Mouse (Mus musculus) hindbrain, embryonic 13.5 days (tissue): ENCODE results near the gene Maats1. TPM values are rescaled to one million over a fixed set of nuclear protein-coding genes. Genes with fewer than 3 reads are reported as not detected.

Experiments used
- ATAC-seq: fragments of 200-750 bp; cut with Nextera tagmentation; 2 replicates; pipeline ENCODE4 v1.8.0; 2017; ENCODE audit warnings: moderate TSS enrichment; ENCODE audit not compliant: low FRiP score
- H3K27ac ChIP-seq: fragments of 300-500 bp; sonication (generic); 2 replicates; pipeline ENCODE4 v1.5.1; 2015; ENCODE audit warnings: inconsistent platforms, mild to moderate bottlenecking, moderate library complexity
- H3K27me3 ChIP-seq: fragments of 300-500 bp; sonication (generic); 2 replicates; pipeline ENCODE4 v1.6.1; 2015; ENCODE audit warnings: mild to moderate bottlenecking, inconsistent platforms
- H3K36me3 ChIP-seq: fragments of 300-500 bp; sonication (generic); 2 replicates; pipeline ENCODE4 v1.6.1; 2015; ENCODE audit warnings: mild to moderate bottlenecking, inconsistent platforms
- H3K4me1 ChIP-seq: fragments of 300-500 bp; sonication (generic); replicated peaks from 2 replicates; pipeline ENCODE4 v1.6.1; 2015; ENCODE audit warnings: inconsistent platforms
- H3K4me2 ChIP-seq: fragments of 300-500 bp; sonication (generic); 2 replicates; pipeline ENCODE4 v1.6.1; 2015; ENCODE audit warnings: inconsistent platforms, mild to moderate bottlenecking, moderate library complexity
- H3K4me3 ChIP-seq: fragments of 300-500 bp; sonication (generic); 2 replicates; pipeline ENCODE4 v1.5.1; 2015; ENCODE audit warnings: mild to moderate bottlenecking, inconsistent platforms
- H3K9ac ChIP-seq: fragments of 300-500 bp; sonication (generic); 2 replicates; pipeline ENCODE4 v1.6.1; 2015; ENCODE audit warnings: mild to moderate bottlenecking, inconsistent platforms
- H3K9me3 ChIP-seq: fragments of 300-500 bp; sonication (generic); 2 replicates; pipeline ENCODE4 v1.6.1; 2016; ENCODE audit warnings: inconsistent platforms
- WGBS: fragments of 180-500 bp; shearing (Covaris S2); methylation state at CpG from one replicate; pipeline ENCODE4 v1.1.7; 2015; 5-methylcytosine and 5-hydroxymethylcytosine counted together
- polyA plus RNA-seq: library from polyadenylated mRNA; unstranded; fragments of >200 nt; fragmentation: Nextera tagmentation; extraction: Ambion mirVana; gene quantifications from 2 replicates; pipeline ENCODE4 v1.2.1, GENCODE M21; 2015

Gene Maats1
- 0.74 and 1.8 TPM in 2 replicates for polyA plus RNA-seq

GRCm38 (mm10) chr16:38341396-38342324 lies at the start of gene Maats1:
TSS of gene Maats1 (minus strand) at chr16:38342143.
- no peaks in the 10 kb centered on the region for H3K27me3 ChIP-seq
- H3K27ac ChIP-seq, result peak within 1 kb of the TSS; percentile 35; the same call in 1 of the 2 replicates
- H3K9ac ChIP-seq, result peak within 1 kb of the TSS; percentile 70
- H3K4me2 ChIP-seq, result peak within 1 kb of the TSS; percentile 73
- no peaks in the 10 kb centered on the region for H3K36me3 ChIP-seq
- peak within 1 kb of the TSS; percentile 43 for H3K4me3 ChIP-seq
- peaks cover 10% of the 10 kb centered on the region for H3K4me1 ChIP-seq
- WGBS, result 9% methylated on average over 30 of the region's 30 CpGs
- no peaks in the 10 kb centered on the region for H3K9me3 ChIP-seq
- ATAC-seq, result peak; percentile 93

GRCm38 (mm10) chr16:38390322-38390721 lies 48.4 kb upstream of the Maats1 start:
- Histone ChIP-seq H3K9ac (no peak overlapping the region), H3K4me3 (no peak overlapping the region), H3K36me3 (no peaks in the 10 kb centered on the region), H3K27me3 (no peaks in the 10 kb centered on the region), H3K4me1 (no peaks in the 10 kb centered on the region), H3K27ac (no peak overlapping the region), H3K4me2 (no peak overlapping the region), H3K9me3 (no peaks in the 10 kb centered on the region)
- 87% methylated on average over 7 of the region's 7 CpGs for WGBS
- ATAC-seq, result no peak

GRCm38 (mm10) chr16:38389284-38389893 lies 47.4 kb upstream of the Maats1 start:
- WGBS, result 83% methylated on average over 8 of the region's 8 CpGs
- Histone ChIP-seq H3K9me3 (no peaks in the 10 kb centered on the region), H3K9ac (no peak overlapping the region), H3K27me3 (no peaks in the 10 kb centered on the region), H3K27ac (no peak overlapping the region), H3K4me1 (no peaks in the 10 kb centered on the region), H3K4me3 (no peak overlapping the region), H3K36me3 (no peaks in the 10 kb centered on the region), H3K4me2 (no peak overlapping the region)
- no peak for ATAC-seq

- H3K4me1 ChIP-seq, result no peaks in the 10 kb centered on the region
These were observed 46.8 kb upstream of the Maats1 start for GRCm38 (mm10) chr16:38388757-38389156.

GRCm38 (mm10) chr16:38387389-38387788 lies 45.4 kb upstream of the Maats1 start:
- no peak overlapping the region for H3K4me2 ChIP-seq
- H3K9me3 ChIP-seq, result no peaks in the 10 kb centered on the region
- H3K4me3 ChIP-seq, result no peak overlapping the region
- H3K9ac ChIP-seq, result no peak overlapping the region
- H3K36me3 ChIP-seq, result no peaks in the 10 kb centered on the region
- no peak overlapping the region for H3K27ac ChIP-seq
- H3K27me3 ChIP-seq, result no peaks in the 10 kb centered on the region
- no peaks in the 10 kb centered on the region for H3K4me1 ChIP-seq
- 94% methylated on average over 6 of the region's 6 CpGs for WGBS
- no peak for ATAC-seq

More at GRCm38 (mm10) chr16:38388757-38389156, 46.8 kb upstream of the Maats1 start:
- H3K36me3 ChIP-seq, result no peaks in the 10 kb centered on the region
- no peak overlapping the region for H3K27ac ChIP-seq
- H3K9me3 ChIP-seq, result no peaks in the 10 kb centered on the region
- no peak for ATAC-seq
- no peak overlapping the region for H3K4me3 ChIP-seq
- H3K9ac ChIP-seq, result no peak overlapping the region
- H3K27me3 ChIP-seq, result no peaks in the 10 kb centered on the region
- 81% methylated on average over 6 of the region's 6 CpGs for WGBS
- no peak overlapping the region for H3K4me2 ChIP-seq

GRCm38 (mm10) chr16:38385700-38386099 lies 43.8 kb upstream of the Maats1 start:
- Histone ChIP-seq H3K4me1 (no peaks in the 10 kb centered on the region), H3K9ac (no peak overlapping the region), H3K4me2 (no peak overlapping the region), H3K27ac (no peak overlapping the region), H3K4me3 (no peak overlapping the region), H3K36me3 (no peaks in the 10 kb centered on the region), H3K27me3 (no peaks in the 10 kb centered on the region), H3K9me3 (no peaks in the 10 kb centered on the region)
- ATAC-seq, result no peak
- whole genome bisulfite sequencing, result 96% methylated on average over 4 of the region's 4 CpGs

- Histone ChIP-seq H3K9ac (no peak overlapping the region), H3K4me2 (no peak overlapping the region), H3K36me3 (no peaks in the 10 kb centered on the region), H3K27ac (no peak overlapping the region), H3K4me1 (no peaks in the 10 kb centered on the region), H3K4me3 (no peak overlapping the region), H3K27me3 (no peaks in the 10 kb centered on the region), H3K9me3 (no peaks in the 10 kb centered on the region)
- 89% methylated on average over 6 of the region's 6 CpGs for WGBS
- no peak for ATAC-seq
These were observed 43.3 kb upstream of the Maats1 start for GRCm38 (mm10) chr16:38385184-38385634.

- Histone ChIP-seq H3K36me3 (no peaks in the 10 kb centered on the region), H3K9me3 (no peaks in the 10 kb centered on the region), H3K27ac (no peak overlapping the region), H3K4me1 (no peaks in the 10 kb centered on the region), H3K27me3 (no peaks in the 10 kb centered on the region), H3K9ac (no peak overlapping the region), H3K4me2 (no peak overlapping the region), H3K4me3 (no peak overlapping the region)
- no peak for ATAC-seq
- 78% methylated on average over 2 of the region's 2 CpGs for WGBS
These were observed 41.7 kb upstream of the Maats1 start for GRCm38 (mm10) chr16:38383683-38384082.

GRCm38 (mm10) chr16:38379926-38380325 lies 38.0 kb upstream of the Maats1 start:
- H3K9ac ChIP-seq, result no peak overlapping the region
- no peaks in the 10 kb centered on the region for H3K9me3 ChIP-seq
- no peak overlapping the region for H3K4me3 ChIP-seq
- no peak overlapping the region for H3K4me2 ChIP-seq
- H3K27ac ChIP-seq, result no peak overlapping the region
- peaks cover 11% of the 10 kb centered on the region; the same call in 1 of the 2 replicates for H3K4me1 ChIP-seq
- WGBS, result 88% methylated on average over 3 of the region's 3 CpGs
- no peaks in the 10 kb centered on the region for H3K36me3 ChIP-seq
- H3K27me3 ChIP-seq, result no peaks in the 10 kb centered on the region
- no peak for ATAC-seq

- no peaks in the 10 kb centered on the region for H3K36me3 ChIP-seq
- H3K9me3 ChIP-seq, result no peaks in the 10 kb centered on the region
- H3K4me3 ChIP-seq, result no peak overlapping the region
- no peak for ATAC-seq
- H3K4me1 ChIP-seq, result peaks cover 11% of the 10 kb centered on the region; the same call in 1 of the 2 replicates
- WGBS, result 64% methylated on average over 3 of the region's 3 CpGs
- no peak overlapping the region for H3K9ac ChIP-seq
- H3K27ac ChIP-seq, result no peak overlapping the region
- no peak overlapping the region for H3K4me2 ChIP-seq
- no peaks in the 10 kb centered on the region for H3K27me3 ChIP-seq
These were observed 37.5 kb upstream of the Maats1 start for GRCm38 (mm10) chr16:38379493-38379892.

GRCm38 (mm10) chr16:38379088-38379487 lies 37.1 kb upstream of the Maats1 start:
- ATAC-seq, result no peak
- H3K36me3 ChIP-seq, result no peaks in the 10 kb centered on the region

GRCm38 (mm10) chr16:38378591-38378990 lies 36.6 kb upstream of the Maats1 start:
- ATAC-seq, result no peak
- 89% methylated on average over 6 of the region's 6 CpGs for WGBS
- Histone ChIP-seq H3K27ac (no peak overlapping the region), H3K9me3 (no peaks in the 10 kb centered on the region), H3K9ac (no peak overlapping the region), H3K4me3 (no peak overlapping the region), H3K36me3 (no peaks in the 10 kb centered on the region), H3K27me3 (no peaks in the 10 kb centered on the region), H3K4me1 (peaks cover 11% of the 10 kb centered on the region; the same call in 1 of the 2 replicates), H3K4me2 (no peak overlapping the region)

More at GRCm38 (mm10) chr16:38379088-38379487, 37.1 kb upstream of the Maats1 start:
- 64% methylated on average over 6 of the region's 6 CpGs for WGBS
- Histone ChIP-seq H3K4me1 (peaks cover 11% of the 10 kb centered on the region; the same call in 1 of the 2 replicates), H3K4me3 (no peak overlapping the region), H3K27me3 (no peaks in the 10 kb centered on the region), H3K4me2 (no peak overlapping the region), H3K9me3 (no peaks in the 10 kb centered on the region), H3K27ac (no peak overlapping the region), H3K9ac (no peak overlapping the region)
